Mouse (Mus musculus): ENCODE measurements at regions not wholly inside any gene's neighbourhood (a gene's known extent, or its start where the extent isn't known, plus 50 kb on each side); places are given as distances from the start of the nearest gene placed in this dataset.

DNA sequence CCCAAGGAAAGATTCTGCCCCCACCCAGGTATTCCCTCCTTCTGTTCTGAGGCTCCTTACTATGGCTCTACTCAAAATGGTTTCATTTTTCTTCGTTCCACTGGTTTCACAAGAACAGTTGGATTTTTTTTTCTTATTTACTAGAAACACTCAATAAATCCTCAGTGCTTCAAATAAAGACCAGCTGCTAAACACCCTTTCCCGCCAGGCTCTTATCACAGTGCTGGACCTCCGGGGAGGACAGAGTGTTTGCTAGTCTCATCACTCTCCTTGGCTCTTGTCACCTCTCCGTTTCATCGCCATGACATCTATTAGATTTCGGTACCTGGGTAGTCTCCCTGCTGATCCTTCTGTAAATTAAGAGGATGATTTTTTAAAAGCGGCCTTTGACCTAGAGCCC is 293.7 kb downstream of the Gm9195 start:
- Histone ChIP-seq H3K9me3 (replicated peaks) (no peaks in the 10 kb centered on the region), H3K36me3 (no peaks in the 10 kb centered on the region), H3K9ac (no peak overlapping the region), H3K4me3 (no peak overlapping the region), H3K4me2 (no peak overlapping the region), H3K27ac (no peak overlapping the region), H3K27me3 (replicated peaks) (no peaks in the 10 kb centered on the region), H3K4me1 (no peaks in the 10 kb centered on the region)
- ATAC-seq: no peak
- 42% methylated on average over 7 of the region's 7 CpGs for WGBS (ENCODE audit: insufficient replicate concordance)

- Histone ChIP-seq H3K4me1 (no peaks in the 10 kb centered on the region), H3K4me2 (no peak overlapping the region), H3K4me3 (no peak overlapping the region), H3K27ac (no peak overlapping the region), H3K9ac (no peak overlapping the region), H3K36me3 (no peaks in the 10 kb centered on the region), H3K9me3 (replicated peaks) (no peaks in the 10 kb centered on the region), H3K27me3 (replicated peaks) (no peaks in the 10 kb centered on the region)
- WGBS (ENCODE audit: insufficient replicate concordance): 42% methylated on average over 5 of the region's 5 CpGs
- ATAC-seq: no peak
These were observed 304.2 kb downstream of the Gm9195 start for GRCm38 (mm10) chr14:72187329-72187984.

- Histone ChIP-seq H3K4me3 (no peak overlapping the region), H3K27ac (no peak overlapping the region), H3K9me3 (replicated peaks) (no peaks in the 10 kb centered on the region), H3K27me3 (replicated peaks) (no peaks in the 10 kb centered on the region), H3K4me1 (no peaks in the 10 kb centered on the region), H3K9ac (no peak overlapping the region), H3K36me3 (no peaks in the 10 kb centered on the region), H3K4me2 (no peak overlapping the region)
- WGBS (ENCODE audit: insufficient replicate concordance): 69% methylated on average over 1 of the region's 1 CpGs
- no peak for ATAC-seq
These were observed 315.9 kb downstream of the Gm9195 start for GRCm38 (mm10) chr14:72175751-72176150.

GRCm38 (mm10) chr14:72172549-72173405 is 318.9 kb downstream of the Gm9195 start:
- H3K4me1 ChIP-seq: no peaks in the 10 kb centered on the region
- H3K4me2 ChIP-seq: no peak overlapping the region
- H3K9me3 ChIP-seq (replicated peaks): no peaks in the 10 kb centered on the region
- no peak overlapping the region for H3K4me3 ChIP-seq
- H3K36me3 ChIP-seq: no peaks in the 10 kb centered on the region
- H3K27me3 ChIP-seq (replicated peaks): no peaks in the 10 kb centered on the region
- no peak overlapping the region for H3K27ac ChIP-seq
- WGBS (ENCODE audit: insufficient replicate concordance): 61% methylated on average over 20 of the region's 20 CpGs
- ATAC-seq: no peak
- no peak overlapping the region for H3K9ac ChIP-seq

GRCm38 (mm10) chr14:72171777-72172176 is 319.9 kb downstream of the Gm9195 start:
- Histone ChIP-seq H3K9ac (no peak overlapping the region), H3K4me1 (no peaks in the 10 kb centered on the region), H3K36me3 (no peaks in the 10 kb centered on the region), H3K4me2 (no peak overlapping the region), H3K9me3 (replicated peaks) (no peaks in the 10 kb centered on the region), H3K27ac (no peak overlapping the region), H3K4me3 (no peak overlapping the region), H3K27me3 (replicated peaks) (no peaks in the 10 kb centered on the region)
- ATAC-seq: no peak
- WGBS (ENCODE audit: insufficient replicate concordance): 57% methylated on average over 3 of the region's 3 CpGs

- no peak overlapping the region for H3K9ac ChIP-seq
- H3K27ac ChIP-seq: no peak overlapping the region
- no peaks in the 10 kb centered on the region for H3K4me1 ChIP-seq
- ATAC-seq: no peak; the same call in 1 of the 2 replicates
- H3K9me3 ChIP-seq (replicated peaks): no peaks in the 10 kb centered on the region
- H3K4me3 ChIP-seq: no peak overlapping the region
- no peaks in the 10 kb centered on the region for H3K36me3 ChIP-seq
- 51% methylated on average over 13 of the region's 13 CpGs for WGBS (ENCODE audit: insufficient replicate concordance)
- no peaks in the 10 kb centered on the region for H3K27me3 ChIP-seq (replicated peaks)
- H3K4me2 ChIP-seq: peak overlapping the region; percentile 27; the same call in 1 of the 2 replicates
These were observed 332.9 kb downstream of the Gm9195 start for GRCm38 (mm10) chr14:72158537-72159323.

DNA sequence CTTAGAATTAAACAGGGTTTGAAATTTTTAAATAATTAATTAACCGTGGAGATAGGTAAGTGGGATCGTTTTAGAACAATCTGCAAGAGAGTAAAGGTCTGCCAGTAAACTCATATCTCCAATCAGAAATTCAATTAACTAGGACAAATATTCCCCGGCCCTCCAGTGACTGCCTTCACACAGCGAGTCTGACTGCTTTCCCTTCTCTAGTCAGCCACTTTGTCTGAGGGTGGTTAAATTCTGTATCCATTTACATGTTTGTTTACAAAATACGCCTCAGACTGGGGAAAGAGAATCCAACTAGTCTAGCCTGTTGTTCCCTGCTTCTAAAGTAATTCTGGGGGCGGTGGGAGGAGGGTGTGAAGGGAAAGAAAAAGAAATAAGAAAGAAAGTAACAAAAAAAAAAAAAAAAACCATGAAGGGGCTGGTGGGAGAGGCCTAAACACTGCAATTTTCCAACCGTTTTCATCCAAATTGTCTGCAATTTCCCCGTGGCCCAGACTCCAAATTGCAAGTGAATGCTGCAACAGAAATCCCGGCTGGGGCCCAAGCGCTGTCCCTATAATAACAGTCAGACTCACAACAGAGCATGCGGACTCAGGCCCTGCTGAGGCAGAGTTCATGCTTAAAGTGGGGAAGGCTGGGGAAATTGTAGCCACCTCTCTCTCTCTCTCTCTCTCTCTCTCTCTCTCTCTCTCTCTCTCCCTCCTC is 336.3 kb downstream of the Gm9195 start:
- no peaks in the 10 kb centered on the region for H3K4me1 ChIP-seq
- no peak overlapping the region for H3K27ac ChIP-seq
- H3K9ac ChIP-seq: no peak overlapping the region
- no peaks in the 10 kb centered on the region for H3K36me3 ChIP-seq
- no peaks in the 10 kb centered on the region for H3K9me3 ChIP-seq (replicated peaks)
- no peak overlapping the region for H3K4me2 ChIP-seq
- H3K27me3 ChIP-seq (replicated peaks): no peaks in the 10 kb centered on the region
- H3K4me3 ChIP-seq: no peak overlapping the region
- no peak for ATAC-seq
- 52% methylated on average over 11 of the region's 11 CpGs for WGBS (ENCODE audit: insufficient replicate concordance)

- H3K4me1 ChIP-seq: no peaks in the 10 kb centered on the region
- no peaks in the 10 kb centered on the region for H3K27me3 ChIP-seq (replicated peaks)
- H3K9me3 ChIP-seq (replicated peaks): no peaks in the 10 kb centered on the region
- no peak overlapping the region for H3K27ac ChIP-seq
- no peak for ATAC-seq
- H3K4me3 ChIP-seq: no peak overlapping the region
- no peak overlapping the region for H3K4me2 ChIP-seq
- H3K9ac ChIP-seq: no peak overlapping the region
- 65% methylated on average over 4 of the region's 4 CpGs for WGBS (ENCODE audit: insufficient replicate concordance)
- H3K36me3 ChIP-seq: no peaks in the 10 kb centered on the region
These were observed 340.0 kb downstream of the Gm9195 start for GRCm38 (mm10) chr14:72151676-72152075.

- Histone ChIP-seq H3K9me3 (replicated peaks) (no peaks in the 10 kb centered on the region), H3K4me3 (no peak overlapping the region), H3K9ac (no peak overlapping the region), H3K4me2 (no peak overlapping the region), H3K4me1 (no peaks in the 10 kb centered on the region), H3K36me3 (no peaks in the 10 kb centered on the region), H3K27ac (no peak overlapping the region), H3K27me3 (replicated peaks) (no peaks in the 10 kb centered on the region)
- WGBS (ENCODE audit: insufficient replicate concordance): 43% methylated on average over 4 of the region's 4 CpGs
- no peak for ATAC-seq
These were observed 342.2 kb downstream of the Gm9195 start for GRCm38 (mm10) chr14:72149463-72149862.

- no peaks in the 10 kb centered on the region for H3K27me3 ChIP-seq (replicated peaks)
- no peak overlapping the region for H3K4me2 ChIP-seq
- no peaks in the 10 kb centered on the region for H3K4me1 ChIP-seq
- 81% methylated on average over 1 of the region's 1 CpGs for WGBS (ENCODE audit: insufficient replicate concordance)
- H3K27ac ChIP-seq: no peak overlapping the region
- no peaks in the 10 kb centered on the region for H3K36me3 ChIP-seq
- ATAC-seq: no peak
- H3K9ac ChIP-seq: no peak overlapping the region
- H3K4me3 ChIP-seq: no peak overlapping the region
- no peaks in the 10 kb centered on the region for H3K9me3 ChIP-seq (replicated peaks)
These were observed 342.8 kb downstream of the Gm9195 start for GRCm38 (mm10) chr14:72148886-72149285.

DNA sequence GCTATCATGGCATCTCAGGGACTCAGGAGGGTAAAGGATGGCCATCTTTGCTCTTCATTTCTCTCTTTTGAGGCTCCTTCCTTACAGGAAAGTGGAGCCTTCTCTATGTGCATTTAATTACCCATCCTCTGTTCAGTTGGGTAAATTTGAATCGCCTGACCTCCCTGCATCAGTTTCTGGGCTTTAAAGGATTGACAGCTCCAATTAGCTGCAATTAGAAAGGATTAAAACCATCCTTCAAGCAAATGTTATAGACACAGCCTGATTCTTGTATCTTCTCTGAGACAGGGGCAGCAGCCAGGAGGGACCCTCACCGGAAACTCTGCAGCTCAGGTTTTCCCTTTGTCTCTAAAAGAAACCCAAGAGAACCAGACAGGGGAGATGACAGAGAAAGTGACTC is 345.3 kb downstream of the Gm9195 start:
- WGBS (ENCODE audit: insufficient replicate concordance): 62% methylated on average over 2 of the region's 2 CpGs
- no peak overlapping the region for H3K4me2 ChIP-seq
- H3K4me1 ChIP-seq: no peaks in the 10 kb centered on the region
- H3K9me3 ChIP-seq (replicated peaks): no peaks in the 10 kb centered on the region
- H3K27ac ChIP-seq: no peak overlapping the region
- H3K27me3 ChIP-seq (replicated peaks): no peaks in the 10 kb centered on the region
- no peak overlapping the region for H3K4me3 ChIP-seq
- no peak for ATAC-seq
- no peak overlapping the region for H3K9ac ChIP-seq
- no peaks in the 10 kb centered on the region for H3K36me3 ChIP-seq
